Mouse (Mus musculus) kidney, adult 2 months (tissue): Measurements from ENCODE around the gene Ifitm6.

Experiments used
- CTCF ChIP-seq: fragments of 200-500 bp; conservative IDR thresholded peaks from 2 replicates; pipeline ENCODE4 v1.5.1; 2011; ENCODE audit warnings: low read depth, mild to moderate bottlenecking, control low read depth, low read length, moderate library complexity, mixed read lengths; ENCODE audit not compliant: insufficient read depth, insufficient read length
- POLR2A ChIP-seq: fragments of 200-500 bp; IDR thresholded peaks from one replicate; pipeline ENCODE4 v1.6.1; 2011; ENCODE audit warnings: low read depth, low read length, control low read depth

DNA sequence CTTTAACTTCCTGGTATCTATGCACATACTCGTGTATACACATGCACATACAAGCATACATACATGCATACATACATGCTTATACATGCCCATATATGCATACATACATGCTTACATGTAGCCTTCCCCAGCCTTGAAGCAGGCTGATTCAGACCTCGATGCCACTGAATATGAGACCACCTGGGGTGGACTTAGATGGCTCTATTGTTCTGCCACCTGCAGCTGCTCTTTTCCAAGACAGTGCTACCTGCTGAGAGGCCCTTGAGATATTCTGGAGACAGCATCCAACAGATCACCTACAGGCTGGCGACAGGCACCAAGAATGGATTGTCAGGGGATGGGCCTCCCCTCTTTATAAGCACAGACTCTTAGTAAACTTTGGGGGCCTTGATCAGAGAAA is 12.7 kb upstream of the Ifitm6 start:
- TF ChIP-seq CTCF: no peak
- TF ChIP-seq POLR2A: no peak
